Mouse (Mus musculus): Measurements from ENCODE around the gene Ppp6r1. TPM values are rescaled to one million over a fixed set of nuclear protein-coding genes. Genes with fewer than 3 reads are reported as not detected.

The Ppp6r1 gene
- total RNA-seq (2021) = 10 to 100 TPM; 73.7 to 78.8 TPM
- long read RNA-seq, experiment 1, transcript Ppp6r1-201 (24 exons, 3,862 nt) = major isoform, 38 of 60 reads
- long read RNA-seq, experiment 1, partial matches to known transcripts = 10 of 60 reads
- long read RNA-seq, experiment 1, other reads (novel, unspliced or antisense) = 12 of 60 reads
- long read RNA-seq, experiment 2, transcript Ppp6r1-201 (24 exons, 3,862 nt) = major isoform, 47 of 71 reads
- long read RNA-seq, experiment 2, partial matches to known transcripts = 11 of 71 reads
- long read RNA-seq, experiment 2, other reads (novel, unspliced or antisense) = 13 of 71 reads

DNA sequence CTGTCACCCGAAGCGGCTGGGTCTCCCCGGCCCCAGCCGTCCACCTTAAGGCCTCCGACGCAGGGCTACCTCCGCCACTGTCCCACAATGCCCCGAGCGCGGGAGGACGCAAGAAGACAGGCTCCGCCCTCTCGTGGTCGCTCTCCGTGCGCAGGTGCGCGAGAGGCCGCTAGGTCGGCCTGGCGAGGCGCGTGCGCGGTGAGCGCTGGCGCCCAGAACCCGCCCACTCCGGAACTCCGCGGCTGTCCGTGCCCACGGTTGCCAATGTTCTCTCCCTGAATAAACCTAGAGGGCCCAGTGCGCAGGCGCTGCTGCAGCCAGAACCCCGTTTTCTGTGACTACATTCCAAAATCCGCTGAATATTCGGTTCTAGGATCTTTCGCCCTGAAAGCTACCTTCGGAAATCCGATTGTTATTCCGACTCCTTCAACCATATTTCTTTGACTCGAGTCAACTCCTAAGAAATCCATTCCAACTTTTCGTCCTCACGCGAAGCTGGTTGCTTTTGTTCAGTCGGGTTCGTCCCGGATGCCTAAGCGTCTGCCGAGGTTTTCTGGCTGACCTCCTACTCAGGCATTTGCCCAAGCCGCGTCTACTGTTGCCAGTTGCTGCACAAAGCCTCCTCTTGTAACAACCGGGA, at the start of gene Ppp6r1:
Ppp6r1 (minus strand) TSS at position 108 of the 640 bp plus-strand sequence.
- peak; percentile 97 to 98 for DNase-seq
- intact Hi-C loops (cut with DNase I) = loop anchor here (2.0 kb wide), 1 partner anchor 24 kb away; no protein-coding TSS in a partner anchor

DNA sequence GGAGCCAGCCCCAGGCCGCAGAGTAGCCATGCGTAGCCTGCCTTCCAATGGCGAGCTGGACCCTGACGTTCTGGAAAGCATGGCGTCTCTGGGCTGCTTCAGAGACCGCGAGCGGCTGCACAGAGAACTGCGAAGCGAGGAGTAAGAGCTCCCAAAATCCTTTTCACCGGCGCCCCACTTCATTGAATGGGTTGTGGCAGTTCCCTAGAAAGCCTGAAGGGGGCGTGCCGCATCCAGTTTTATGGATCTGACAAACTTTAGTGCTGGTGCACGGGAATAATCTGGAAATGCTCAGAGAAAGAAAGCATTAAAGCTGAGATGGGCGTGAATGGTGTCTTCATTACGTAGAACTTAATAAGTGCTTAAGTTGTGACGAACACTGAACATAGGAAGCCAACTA, 46.3 kb upstream of the Ppp6r1 start:
- peak; percentile 30 to 39 for DNase-seq
- intact Hi-C loops (cut with DNase I) = loop anchor here (5.0 to 10.0 kb wide), 2 partner anchors 92 to 150 kb away; no protein-coding TSS in a partner anchor

DNA sequence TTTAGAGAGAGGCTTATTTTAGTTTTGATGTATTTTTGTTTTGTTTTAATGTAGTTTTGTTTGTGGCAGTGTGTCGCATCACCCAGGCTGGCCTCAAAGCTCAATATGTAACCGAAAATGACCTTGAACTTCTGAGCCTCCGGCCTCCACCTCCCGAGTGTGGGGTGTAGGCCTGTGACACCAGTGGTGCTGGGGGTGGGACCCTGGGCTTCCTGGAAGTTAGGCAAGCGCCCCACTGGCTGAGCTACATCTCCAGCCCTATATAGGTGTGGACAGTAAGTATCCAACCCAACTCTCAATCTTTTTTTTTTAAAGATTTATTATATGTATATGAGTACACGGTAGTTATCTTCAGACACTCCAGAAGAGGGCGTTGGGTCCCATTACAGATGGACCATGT, 44.4 kb upstream of the Ppp6r1 start:
- no peak for DNase-seq
- intact Hi-C loops (cut with DNase I) = loop anchor here (10.0 kb wide), 1 partner anchor 148 kb away; no protein-coding TSS in a partner anchor

DNA sequence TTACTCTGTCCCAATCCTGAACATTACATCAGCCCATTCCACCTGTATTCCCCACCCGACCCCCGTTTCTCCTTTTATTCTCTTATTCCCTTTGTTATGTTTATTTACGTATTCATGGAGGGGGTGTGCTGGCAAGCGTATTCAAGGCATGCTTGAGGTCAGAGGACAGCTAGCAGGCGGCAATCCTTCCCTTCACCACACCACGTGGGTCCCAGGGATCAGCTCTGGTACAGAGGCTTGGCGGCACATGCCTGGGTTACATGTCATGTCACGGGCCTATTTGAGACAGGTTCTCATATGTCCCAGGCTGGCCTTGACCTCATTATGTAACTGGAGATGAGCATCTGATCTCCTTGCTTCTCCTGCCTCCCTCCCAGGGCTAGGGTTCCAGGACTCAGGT, 43.5 kb upstream of the Ppp6r1 start:
- intact Hi-C loops (cut with DNase I) = loop anchor here (10.0 kb wide), 1 partner anchor 148 kb away; no protein-coding TSS in a partner anchor

DNA sequence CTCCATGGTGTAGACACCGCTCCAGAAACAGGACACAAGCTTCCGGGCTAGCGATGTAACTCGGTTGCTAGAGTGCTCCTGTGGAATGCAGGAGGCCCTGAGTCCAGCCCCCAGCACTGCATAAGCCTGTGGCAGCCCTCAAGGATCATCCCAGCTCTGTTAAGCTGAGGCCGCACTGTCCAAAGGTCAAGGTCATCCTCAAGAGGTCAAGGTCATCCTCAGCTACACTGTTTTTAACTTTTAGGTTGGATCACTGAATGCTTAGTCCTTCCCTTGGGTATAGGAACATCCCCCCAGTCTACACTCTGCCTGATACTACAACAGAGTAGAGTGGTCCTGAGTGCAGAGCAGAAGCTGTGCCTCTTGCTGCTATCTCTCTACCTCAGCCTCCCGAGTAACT, 34.2 kb upstream of the Ppp6r1 start:
- intact Hi-C loops (cut with DNase I) = no loop called here
- DNase-seq = no peak

More for the DNA sequence above, 43.5 kb upstream of the Ppp6r1 start:
- DNase-seq = no peak

DNA sequence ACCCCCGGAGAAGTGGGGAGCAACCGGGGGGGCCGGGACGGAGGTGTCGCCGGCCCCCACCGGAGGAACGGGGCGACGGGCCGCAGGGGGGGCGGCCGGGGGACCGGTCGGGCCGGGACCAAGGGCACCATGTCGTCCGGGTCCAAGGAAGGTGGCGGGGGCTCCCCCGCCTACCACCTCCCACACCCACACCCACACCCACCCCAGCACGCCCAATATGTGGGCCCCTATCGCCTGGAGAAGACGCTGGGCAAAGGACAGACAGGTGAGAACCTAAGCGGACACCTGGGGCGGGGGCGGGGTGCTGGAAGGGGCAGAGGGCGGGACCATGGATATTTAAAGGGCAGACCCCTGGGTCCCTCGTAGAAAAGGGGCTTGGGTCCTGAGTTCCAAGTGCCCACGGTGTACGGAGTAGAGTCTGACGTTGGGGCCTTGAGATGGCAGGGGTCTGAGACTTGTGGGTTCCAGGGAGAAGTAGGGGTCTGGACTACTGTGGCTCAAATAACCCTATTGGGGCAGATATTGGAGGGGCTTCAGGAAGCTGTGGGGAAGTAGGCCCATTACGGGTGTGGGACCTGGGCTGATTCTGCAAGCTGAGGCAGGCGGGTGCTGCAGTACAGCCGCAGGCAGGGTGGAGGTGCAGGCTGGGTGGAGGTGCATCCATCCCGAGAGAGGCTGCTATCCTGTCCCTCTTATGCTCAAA, 32.3 kb upstream of the Ppp6r1 start:
- peak in 1 of 2 experiments; percentile 11 for DNase-seq

DNA sequence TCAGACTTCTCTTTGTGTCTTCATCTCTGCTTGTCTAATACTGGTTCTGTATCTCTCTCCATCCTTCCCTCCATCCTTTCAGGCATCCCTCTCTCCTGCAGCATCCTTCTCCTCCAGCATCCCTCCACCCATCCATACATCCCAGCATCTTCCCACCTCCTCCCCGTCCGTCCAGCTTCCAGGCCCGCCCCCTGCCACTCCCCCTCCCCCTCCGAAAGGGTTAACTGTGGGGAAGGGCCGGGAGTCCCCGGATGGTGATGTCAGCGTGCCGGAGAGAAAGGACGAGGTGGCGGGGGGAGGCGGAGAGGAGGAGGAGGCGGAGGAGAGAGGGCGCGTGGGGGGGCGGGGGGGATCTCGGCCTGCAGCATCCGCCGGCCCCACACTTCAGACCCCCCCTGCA, 31.6 kb upstream of the Ppp6r1 start, which contains the start of gene Brsk1:
Brsk1 (plus strand) TSS at position 218 of the 400 bp plus-strand sequence.
- peak; percentile 59 to 75 for DNase-seq
- intact Hi-C loops (cut with DNase I) = no loop called here

More for the DNA sequence above, 32.3 kb upstream of the Ppp6r1 start:
- intact Hi-C loops (cut with DNase I) = no loop called here

DNA sequence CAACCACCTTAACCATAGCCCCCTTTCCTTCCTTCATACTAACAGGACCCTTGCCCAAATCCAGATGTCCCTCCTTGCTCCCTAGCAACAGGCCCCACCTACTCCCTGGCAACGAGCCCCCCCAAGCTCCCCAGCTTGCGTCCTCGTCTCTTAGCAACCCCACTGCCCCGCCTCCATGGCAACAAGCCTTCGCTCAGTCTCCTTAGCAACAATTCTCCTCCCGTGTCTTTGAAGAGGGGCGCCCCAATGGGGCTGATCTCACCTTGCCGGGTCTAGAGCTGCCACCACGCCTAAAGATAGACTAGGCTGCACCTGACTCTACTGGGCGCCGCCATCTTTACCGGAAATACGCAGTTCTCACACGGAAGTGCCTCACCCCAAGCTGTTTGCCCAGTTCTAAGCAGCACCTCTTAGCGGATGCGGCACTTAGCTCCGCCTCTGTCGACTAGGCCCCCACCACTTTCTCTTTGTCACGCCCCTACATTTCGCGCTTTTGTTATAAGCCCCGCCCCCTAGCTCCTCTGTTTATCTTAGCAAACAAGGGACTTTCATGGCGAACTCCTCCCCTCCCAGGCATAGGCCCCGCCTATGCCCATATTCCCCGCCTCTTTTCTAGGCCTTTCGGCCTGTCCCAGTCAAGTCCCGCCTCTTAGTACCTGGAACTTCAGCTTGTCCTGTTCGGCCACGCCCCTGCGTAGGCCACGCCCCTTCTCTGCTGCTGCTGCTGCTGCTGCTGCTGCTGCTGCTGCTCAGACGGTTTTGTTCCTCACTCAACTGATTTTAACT, 26.0 kb upstream of the Ppp6r1 start, which contains the start of gene Hspbp1:
Hspbp1 (minus strand) TSS at position 437 of the 786 bp plus-strand sequence.
- intact Hi-C loops (cut with DNase I) = no loop called here
- DNase-seq = peak; percentile 89 to 92

DNA sequence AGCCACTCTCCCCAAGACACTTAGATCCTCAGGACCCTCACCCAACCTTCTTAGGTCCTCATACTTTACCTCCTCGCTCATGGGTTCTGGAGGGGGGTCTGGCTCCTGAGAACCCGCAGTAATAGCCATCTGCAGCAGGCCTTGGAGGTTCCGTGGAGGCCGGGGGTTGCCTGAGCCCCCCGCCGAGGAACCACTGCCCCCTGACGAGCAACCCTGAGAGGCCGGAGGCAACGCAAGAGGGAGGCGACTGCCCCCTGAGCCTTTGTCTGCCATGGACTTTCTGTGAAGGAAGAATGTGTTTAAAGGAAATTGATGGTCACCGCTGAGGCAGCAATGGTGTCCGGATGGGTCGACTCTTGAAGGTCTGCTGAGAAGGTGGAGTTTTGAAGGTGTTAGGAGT, 25.4 kb upstream of the Ppp6r1 start:
- peak in 1 of 2 experiments; percentile 9 for DNase-seq
- intact Hi-C loops (cut with DNase I) = no loop called here

DNA sequence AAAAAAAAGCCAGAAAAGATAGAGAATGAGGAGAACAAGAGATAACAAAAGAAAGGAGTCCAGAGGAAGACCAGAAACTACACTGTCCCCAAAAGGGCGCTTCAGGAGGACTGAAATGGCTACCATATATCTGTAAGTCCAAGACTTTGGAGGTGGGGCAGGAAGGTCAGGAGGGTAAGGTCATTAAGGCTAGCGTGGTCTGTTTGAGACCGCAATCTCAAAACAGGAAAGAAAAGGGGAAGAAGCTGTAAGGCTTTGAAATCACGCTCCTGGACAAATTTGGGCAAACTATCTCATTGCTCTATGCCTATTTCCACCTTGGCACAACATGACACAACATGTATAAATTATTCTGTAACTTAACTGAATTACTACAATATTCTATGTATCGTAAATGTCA, 24.5 kb upstream of the Ppp6r1 start:
- no peak for DNase-seq
- intact Hi-C loops (cut with DNase I) = loop anchor here (2.0 kb wide), 2 partner anchors 25 to 109 kb away; partner anchors contain the start of genes Ppp6r1 and Rpl28

DNA sequence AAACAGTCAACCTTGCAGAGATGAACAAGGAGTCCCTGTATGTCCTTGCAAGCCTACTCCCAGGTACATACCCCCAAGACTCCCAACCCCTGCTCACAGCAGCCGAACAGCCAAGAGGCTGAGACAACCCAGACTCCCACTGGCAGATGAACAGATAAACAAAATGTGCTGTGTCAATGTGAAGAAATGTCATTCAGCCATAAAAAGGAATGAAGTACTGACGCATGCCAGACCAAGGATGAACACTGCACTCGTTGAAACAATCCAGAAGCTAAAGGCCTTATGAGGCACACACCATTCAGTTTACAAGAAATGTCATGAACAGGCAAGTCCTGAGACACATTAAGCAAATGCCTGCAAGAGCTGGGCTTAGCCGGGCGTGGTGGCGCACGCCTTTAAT, 16.4 kb upstream of the Ppp6r1 start:
- no peak for DNase-seq
- intact Hi-C loops (cut with DNase I) = no loop called here

DNA sequence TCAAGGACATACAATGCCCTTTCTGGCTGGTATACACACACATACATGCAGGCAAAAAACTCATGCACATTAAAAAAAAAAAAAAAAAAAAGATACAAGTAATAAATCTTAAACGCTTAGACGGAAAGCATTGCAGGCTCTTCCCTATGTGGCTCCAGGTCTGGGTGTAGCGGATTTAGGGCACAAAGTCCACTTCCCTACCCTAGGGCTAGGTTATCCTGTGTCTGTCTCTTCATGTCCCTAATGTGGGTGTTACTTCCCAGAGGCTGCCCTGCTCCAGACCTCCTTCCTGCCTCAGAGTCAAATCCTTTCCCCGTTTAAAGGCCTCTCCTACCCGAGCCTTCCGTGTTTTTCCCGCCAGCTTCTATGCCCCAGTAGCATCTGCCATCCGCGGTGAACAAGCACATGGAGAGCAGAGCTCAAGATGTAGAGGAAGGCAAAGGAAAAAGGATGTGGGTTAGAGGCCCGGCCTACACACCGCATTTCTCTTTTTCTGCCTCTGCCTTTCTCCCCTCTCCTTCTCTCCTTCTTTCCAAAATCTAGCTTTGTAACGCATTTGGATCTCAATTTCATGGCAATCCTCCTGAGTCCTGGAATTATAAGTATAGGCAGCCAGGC, 15.4 kb upstream of the Ppp6r1 start:
- intact Hi-C loops (cut with DNase I) = no loop called here
- DNase-seq = no peak

DNA sequence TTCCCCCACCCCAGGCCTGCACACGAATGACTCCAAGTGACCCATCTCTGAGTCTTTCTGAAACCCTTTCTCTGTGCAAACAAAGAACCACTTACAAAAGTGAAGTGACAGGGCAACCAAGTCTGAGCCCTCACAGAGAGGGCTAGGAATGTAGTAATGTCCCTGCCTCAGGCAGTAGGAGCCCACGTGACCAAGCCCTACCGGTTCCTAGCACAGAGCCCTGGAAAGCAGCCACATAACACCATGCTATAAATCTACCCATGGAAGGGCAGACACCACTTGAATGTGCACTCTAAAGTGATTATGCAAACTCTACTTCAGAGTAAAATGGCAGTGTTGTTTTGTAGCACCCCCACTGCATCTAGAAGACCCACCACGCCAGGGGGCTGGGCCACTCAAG, 13.1 kb upstream of the Ppp6r1 start:
- intact Hi-C loops (cut with DNase I) = no loop called here
- DNase-seq = no peak

DNA sequence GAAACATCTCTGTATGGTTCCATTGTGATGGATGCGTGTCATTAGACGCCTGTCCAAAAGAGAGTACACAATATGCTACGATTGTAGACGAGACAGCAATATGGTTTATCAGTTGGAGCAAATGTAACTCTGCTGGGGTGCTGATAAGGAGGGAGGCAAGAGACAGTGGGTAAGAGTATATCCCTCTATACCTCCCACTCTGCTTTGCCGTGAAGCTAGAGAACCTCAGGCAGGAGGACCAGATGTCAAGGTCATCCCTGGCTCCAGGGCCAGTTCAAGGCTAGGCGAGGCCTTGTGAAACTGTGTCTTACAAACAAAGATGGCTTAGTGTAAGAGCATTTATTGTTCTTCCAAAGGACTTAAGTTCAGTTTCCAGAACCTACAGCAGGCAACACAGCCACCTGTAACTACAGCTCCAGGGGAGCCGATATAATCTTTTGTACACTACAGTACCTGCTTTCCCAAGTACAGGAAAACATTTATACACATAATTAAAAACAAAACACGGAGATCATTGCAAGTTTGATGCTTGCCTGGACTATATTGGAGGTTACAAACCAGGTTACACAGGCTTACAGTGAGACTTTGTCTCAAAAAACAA, 11.9 kb upstream of the Ppp6r1 start:
- intact Hi-C loops (cut with DNase I) = no loop called here
- DNase-seq = no peak

DNA sequence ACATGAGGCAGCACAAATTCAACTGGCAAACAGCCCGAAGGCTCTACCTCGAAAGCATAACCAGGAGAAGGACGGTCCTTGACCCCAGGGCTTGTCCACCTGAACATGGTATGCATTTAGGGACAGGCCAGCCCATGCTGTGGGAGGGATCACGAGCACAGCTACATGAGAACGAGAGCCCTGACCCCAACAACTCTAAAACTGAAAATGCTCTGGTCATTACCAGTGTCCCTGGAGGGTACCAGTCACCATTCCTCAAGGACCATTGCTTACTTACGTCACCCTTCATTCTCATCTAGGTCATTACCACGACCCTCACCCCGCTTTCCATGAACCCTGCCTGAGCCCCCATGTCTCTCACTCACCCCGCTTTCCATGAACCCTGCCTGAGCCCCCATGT, 10.3 kb upstream of the Ppp6r1 start:
- DNase-seq = no peak
- intact Hi-C loops (cut with DNase I) = no loop called here

DNA sequence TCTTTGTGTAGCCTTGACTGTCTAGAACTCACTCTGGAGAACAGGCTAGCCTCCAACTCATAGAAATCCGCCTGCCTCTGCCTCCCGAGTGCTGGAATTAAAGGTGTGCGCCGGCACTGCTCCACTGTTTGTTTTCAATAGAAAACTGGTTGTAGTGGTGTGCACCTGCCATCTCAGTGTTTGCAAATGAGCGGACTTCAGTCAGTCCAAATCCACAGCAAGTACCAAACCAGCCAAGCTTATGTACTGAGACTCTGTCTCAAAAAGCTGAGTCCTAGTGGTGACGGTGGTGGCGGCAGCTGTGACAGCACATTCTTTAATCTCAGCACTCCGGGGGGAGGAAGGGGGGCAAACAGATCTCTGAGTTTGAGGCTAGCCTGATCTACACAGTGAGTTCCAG, 9.7 kb upstream of the Ppp6r1 start:
- intact Hi-C loops (cut with DNase I) = no loop called here
- no peak for DNase-seq

DNA sequence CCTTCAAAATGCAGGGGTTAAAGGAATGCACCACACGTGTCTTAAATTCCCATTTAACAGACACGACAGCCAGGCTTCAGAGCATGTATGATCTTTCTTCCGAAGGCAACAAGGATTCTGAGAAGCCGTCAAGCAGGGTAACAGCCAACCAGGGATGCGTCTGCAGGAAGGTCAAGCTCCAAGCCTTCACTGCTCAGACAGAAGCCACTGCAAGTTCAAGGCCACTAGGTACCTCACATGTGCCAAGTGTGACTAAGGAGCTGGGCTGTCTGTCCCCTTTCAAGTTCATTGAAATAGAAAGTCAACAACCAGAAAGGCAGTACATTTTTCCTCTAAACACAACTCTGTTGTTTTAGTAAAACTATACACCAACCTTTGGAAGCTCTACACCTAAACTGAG, 8.1 kb upstream of the Ppp6r1 start:
- DNase-seq = no peak
- intact Hi-C loops (cut with DNase I) = no loop called here

DNA sequence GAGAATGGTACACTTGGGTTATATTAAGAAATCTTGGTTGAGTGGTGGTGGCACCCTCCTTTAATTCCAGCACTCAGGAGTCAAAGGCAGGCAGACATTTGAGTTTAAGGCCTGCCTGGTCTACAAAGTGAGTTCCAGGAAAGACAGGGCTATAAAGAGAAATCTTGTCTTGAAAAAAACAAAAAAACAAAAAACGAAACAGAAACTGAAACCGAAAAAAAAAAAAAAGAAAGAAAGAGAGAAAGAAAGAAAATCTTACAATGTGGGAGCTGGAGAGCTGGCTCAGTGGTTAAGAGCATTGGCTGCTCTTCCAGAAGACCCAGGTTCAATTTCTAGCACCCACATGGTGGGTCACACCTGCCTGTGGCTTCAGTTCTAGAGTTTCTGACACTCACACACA, 4.9 kb upstream of the Ppp6r1 start:
- no peak for DNase-seq
- intact Hi-C loops (cut with DNase I) = no loop called here

DNA sequence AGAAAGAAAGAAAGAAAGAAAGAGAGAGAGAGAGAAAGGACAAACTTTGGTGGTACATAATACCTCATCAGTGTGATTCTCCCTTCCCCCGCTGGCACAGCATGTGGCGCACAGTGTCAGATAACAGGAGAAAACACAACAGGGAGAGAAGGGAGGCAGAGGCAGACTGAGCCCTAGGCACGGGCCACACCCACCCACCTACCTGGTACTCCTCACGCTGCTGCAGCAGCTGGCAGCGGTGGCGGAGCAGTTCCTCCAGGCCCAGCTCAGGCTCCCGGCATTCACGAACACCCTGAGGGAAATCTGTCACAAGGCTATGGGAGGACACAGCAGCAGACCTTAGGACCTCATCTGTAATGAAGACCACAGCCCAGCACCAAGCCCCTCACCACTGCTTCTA, 4.4 kb upstream of the Ppp6r1 start:
- DNase-seq = no peak
- intact Hi-C loops (cut with DNase I) = no loop called here

Data from heart, postnatal 14 days (tissue).